Mouse (Mus musculus) E14TG2a.4 (cell line): ENCODE data around the gene Pls1.

Source experiments
- H3K27me3 ChIP-seq: 2 replicates; pipeline ENCODE4 v1.6.1; 2014; ENCODE audit warnings: low read length, control low read depth; ENCODE audit not compliant: insufficient read depth
- H3K36me3 ChIP-seq: 2 replicates; pipeline ENCODE4 v1.6.1; 2014; ENCODE audit warnings: low read length, control low read depth; ENCODE audit not compliant: insufficient read depth
- H3K4me1 ChIP-seq: replicated peaks from 2 replicates; pipeline ENCODE4 v1.6.1; 2014; ENCODE audit warnings: low read depth, low read length, control low read depth
- H3K4me3 ChIP-seq: replicated peaks from 2 replicates; pipeline ENCODE4 v1.5.1; 2014; ENCODE audit warnings: mild to moderate bottlenecking, low read length
- H3K9me3 ChIP-seq: 2 replicates; pipeline ENCODE4 v1.6.1; 2014; ENCODE audit warnings: low read length, control low read depth
- CTCF ChIP-seq: conservative IDR thresholded peaks from 2 replicates; pipeline ENCODE4 v1.5.1; 2014; ENCODE audit warnings: low read length
- NANOG ChIP-seq: IDR thresholded peaks from 2 replicates; pipeline ENCODE4 v1.6.1; 2014; ENCODE audit warnings: borderline replicate concordance, low read length, mixed read lengths
- POU5F1 ChIP-seq: IDR thresholded peaks from 2 replicates; pipeline ENCODE4 v1.6.1; 2014; ENCODE audit warnings: low read length, borderline replicate concordance

Gene Pls1

GRCm38 (mm10) chr9:95795077-95795784, 49.9 kb downstream of the Pls1 start:
- Histone ChIP-seq H3K36me3 (no peaks in the 10 kb centered on the region), H3K4me1 (0 out of 2 replicates have a peak, but pooled peaks cover 3% of the 10 kb centered on the region), H3K27me3 (no peaks in the 10 kb centered on the region), H3K9me3 (no peaks in the 10 kb centered on the region), H3K4me3 (no peak overlapping the region)
- TF ChIP-seq POU5F1: no peak

GRCm38 (mm10) chr9:95793986-95794744, 50.9 kb downstream of the Pls1 start:
- Histone ChIP-seq H3K27me3 (no peaks in the 10 kb centered on the region), H3K36me3 (no peaks in the 10 kb centered on the region), H3K4me1 (0 out of 2 replicates have a peak, but pooled peaks cover 3% of the 10 kb centered on the region), H3K9me3 (no peaks in the 10 kb centered on the region), H3K4me3 (no peak overlapping the region)
- TF ChIP-seq NANOG (no peak), POU5F1 (no peak), CTCF (no peak)

- TF ChIP-seq CTCF (no peak), NANOG (no peak)
- no peaks in the 10 kb centered on the region for H3K4me1 ChIP-seq
- no peaks in the 10 kb centered on the region for H3K36me3 ChIP-seq
- H3K4me3 ChIP-seq: no peak overlapping the region
- H3K9me3 ChIP-seq: no peaks in the 10 kb centered on the region
- no peaks in the 10 kb centered on the region for H3K27me3 ChIP-seq
These were observed 60.1 kb downstream of the Pls1 start for GRCm38 (mm10) chr9:95784888-95785511.

GRCm38 (mm10) chr9:95783646-95784293, 61.3 kb downstream of the Pls1 start:
- Histone ChIP-seq H3K9me3 (no peaks in the 10 kb centered on the region), H3K36me3 (no peaks in the 10 kb centered on the region), H3K27me3 (no peaks in the 10 kb centered on the region), H3K4me1 (no peaks in the 10 kb centered on the region), H3K4me3 (no peak overlapping the region)
- no peak for TF ChIP-seq CTCF
- no peak for TF ChIP-seq NANOG
- no peak for TF ChIP-seq POU5F1

- Histone ChIP-seq H3K27me3 (no peaks in the 10 kb centered on the region), H3K36me3 (no peaks in the 10 kb centered on the region), H3K9me3 (no peaks in the 10 kb centered on the region), H3K4me1 (no peaks in the 10 kb centered on the region), H3K4me3 (no peak overlapping the region)
- TF ChIP-seq NANOG (no peak), CTCF (no peak), POU5F1 (no peak)
These were observed 73.4 kb downstream of the Pls1 start for GRCm38 (mm10) chr9:95771671-95772070.

GRCm38 (mm10) chr9:95763218-95763617, 81.9 kb downstream of the Pls1 start:
- Histone ChIP-seq H3K4me1 (no peaks in the 10 kb centered on the region), H3K36me3 (no peaks in the 10 kb centered on the region), H3K9me3 (no peaks in the 10 kb centered on the region), H3K4me3 (no peak overlapping the region), H3K27me3 (no peaks in the 10 kb centered on the region)
- TF ChIP-seq POU5F1 (no peak), CTCF (no peak), NANOG (no peak)

- Histone ChIP-seq H3K27me3 (no peaks in the 10 kb centered on the region), H3K4me3 (no peak overlapping the region), H3K4me1 (no peaks in the 10 kb centered on the region), H3K36me3 (no peaks in the 10 kb centered on the region), H3K9me3 (no peaks in the 10 kb centered on the region)
- TF ChIP-seq NANOG (no peak), CTCF (no peak), POU5F1 (no peak)
These were observed 82.9 kb downstream of the Pls1 start for GRCm38 (mm10) chr9:95762228-95762627.

GRCm38 (mm10) chr9:95761381-95761780, 83.7 kb downstream of the Pls1 start:
- Histone ChIP-seq H3K9me3 (no peaks in the 10 kb centered on the region), H3K27me3 (no peaks in the 10 kb centered on the region), H3K4me3 (no peak overlapping the region), H3K4me1 (no peaks in the 10 kb centered on the region), H3K36me3 (no peaks in the 10 kb centered on the region)
- TF ChIP-seq CTCF (no peak), POU5F1 (no peak), NANOG (no peak)
